Mouse (Mus musculus) heart, embryonic 11.5 days (tissue): ENCODE data around the gene Tcte1. TPM values are rescaled to one million over a fixed set of nuclear protein-coding genes. Genes with fewer than 3 reads are reported as not detected.

Experiments
- ATAC-seq: fragments of 200-750 bp; cut with Nextera tagmentation; replicated peaks from 2 replicates; pipeline ENCODE4 v1.8.0; 2017; ENCODE audit warnings: moderate library complexity; ENCODE audit not compliant: insufficient number of reproducible peaks, low FRiP score, low TSS enrichment
- H3K27ac ChIP-seq: fragments of 300-500 bp; sonication (generic); 2 replicates; pipeline ENCODE4 v1.5.1; 2014; ENCODE audit warnings: mild to moderate bottlenecking, low read depth, low read length
- H3K27me3 ChIP-seq: fragments of 300-500 bp; sonication (generic); 2 replicates; pipeline ENCODE4 v1.6.1; 2014; ENCODE audit warnings: mild to moderate bottlenecking, low read length, mixed read lengths; ENCODE audit not compliant: control insufficient read depth, insufficient read depth
- H3K36me3 ChIP-seq: fragments of 300-500 bp; sonication (generic); 2 replicates; pipeline ENCODE4 v1.6.1; 2014; ENCODE audit warnings: mild to moderate bottlenecking, low read length, moderate library complexity, mixed read lengths; ENCODE audit not compliant: control insufficient read depth, insufficient read depth
- H3K4me1 ChIP-seq: fragments of 300-500 bp; sonication (generic); 2 replicates; pipeline ENCODE4 v1.6.1; 2014; ENCODE audit warnings: low read length; ENCODE audit not compliant: control insufficient read depth, insufficient read depth
- H3K4me2 ChIP-seq: fragments of 300-500 bp; sonication (generic); 2 replicates; pipeline ENCODE4 v1.6.1; 2014; ENCODE audit warnings: mild to moderate bottlenecking, moderate library complexity
- H3K4me3 ChIP-seq: fragments of 300-500 bp; sonication (generic); 2 replicates; pipeline ENCODE4 v1.5.1; 2014; ENCODE audit warnings: low read depth, low read length
- H3K9ac ChIP-seq: fragments of 300-500 bp; sonication (generic); 2 replicates; pipeline ENCODE4 v1.6.1; 2014; ENCODE audit warnings: mild to moderate bottlenecking, low read depth, low read length, moderate library complexity
- H3K9me3 ChIP-seq: fragments of 300-500 bp; sonication (generic); replicated peaks from 2 replicates; pipeline ENCODE4 v1.6.1; 2016; ENCODE audit warnings: low read length; ENCODE audit not compliant: control insufficient read depth
- WGBS: fragments of 180-500 bp; shearing (Covaris S2); extraction: QIAGEN DNeasy Blood & Tissue Kit; methylation state at CpG from one replicate; pipeline ENCODE4 v1.1.7; 2014; ENCODE audit not compliant: insufficient replicate concordance; 5-methylcytosine and 5-hydroxymethylcytosine counted together
- polyA plus RNA-seq: library from polyadenylated mRNA; unstranded; fragments of >200 nt; fragmentation: Nextera tagmentation; extraction: Ambion mirVana; gene quantifications from 2 replicates; pipeline ENCODE4 v1.2.1, GENCODE M21; 2014

The Tcte1 gene
- polyA plus RNA-seq, 1 experiment from 2014 or later = 0.13 TPM

DNA sequence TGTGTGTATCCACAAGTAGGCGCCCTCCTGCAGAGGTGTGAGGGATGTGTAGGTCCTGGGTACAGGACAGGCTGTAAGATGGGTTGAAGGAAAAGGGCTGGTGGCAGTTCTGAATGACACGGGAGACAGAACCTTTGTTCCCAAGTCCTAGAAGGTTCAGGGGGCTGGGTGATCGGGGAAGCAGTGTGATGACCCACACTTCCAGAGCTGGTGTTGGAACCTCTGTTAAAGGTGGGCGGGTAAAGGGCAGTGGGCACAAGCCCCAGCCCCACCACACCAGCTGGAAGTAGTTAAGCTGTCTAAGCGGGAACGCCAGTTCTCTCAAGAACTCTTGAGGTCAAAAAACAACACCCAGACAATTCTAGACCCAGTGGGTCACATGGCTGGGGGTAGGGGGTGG is 67.2 kb downstream of the Tcte1 start:
- H3K9ac ChIP-seq = no peak overlapping the region
- 69% methylated on average over 6 of the region's 6 CpGs for WGBS
- no peak overlapping the region for H3K27ac ChIP-seq
- peaks cover 49% of the 10 kb centered on the region for H3K4me1 ChIP-seq
- H3K27me3 ChIP-seq = peaks cover 6% of the 10 kb centered on the region
- no peak overlapping the region for H3K4me3 ChIP-seq
- H3K4me2 ChIP-seq = no peak overlapping the region
- 0 out of 2 replicates have a peak, but pooled peaks cover 5% of the 10 kb centered on the region for H3K36me3 ChIP-seq
- no peaks in the 10 kb centered on the region for H3K9me3 ChIP-seq
- ATAC-seq = no peak

DNA sequence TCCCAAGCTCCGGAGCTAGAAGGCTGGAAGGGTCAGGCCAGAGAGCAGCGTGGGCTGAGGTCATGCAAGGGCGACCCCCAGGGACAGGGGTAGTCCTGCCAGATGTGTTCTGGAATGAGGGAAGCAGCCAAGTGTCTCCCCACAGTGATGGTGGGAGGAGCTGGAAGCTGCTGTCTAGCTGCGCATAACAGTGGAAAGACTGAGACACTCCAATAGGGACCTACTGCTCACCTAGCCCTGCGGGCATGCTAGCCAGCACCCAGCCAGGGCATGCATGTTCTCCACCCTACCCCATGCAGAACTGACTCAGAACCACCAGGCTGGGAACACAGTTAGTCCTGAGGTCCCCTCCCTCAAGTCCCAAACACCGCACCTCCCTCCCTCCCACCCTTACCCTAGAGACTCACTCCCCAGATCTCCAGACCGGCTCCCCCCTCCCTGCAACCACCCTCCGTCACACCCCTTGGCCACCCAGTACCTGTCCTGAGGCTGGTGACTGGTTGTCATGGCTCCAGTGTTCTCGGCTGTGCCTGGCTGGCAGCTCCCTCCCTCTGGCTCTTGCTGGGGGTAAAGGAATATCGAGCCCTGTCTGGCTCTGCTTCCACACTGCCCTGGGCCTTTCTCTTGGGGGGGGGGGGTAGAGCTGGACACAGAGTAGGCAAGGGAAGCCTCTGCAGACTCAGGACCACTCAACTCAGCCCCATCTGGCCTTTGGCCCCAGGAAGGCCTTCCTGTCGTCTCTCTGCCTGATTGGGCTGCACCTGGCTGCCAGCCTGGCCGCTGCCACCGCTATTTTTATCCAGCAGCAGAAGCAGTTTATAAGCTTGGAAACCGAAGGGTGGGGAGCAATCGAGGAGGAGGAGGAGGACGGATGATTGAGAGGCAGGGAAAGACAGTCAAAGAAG is 68.7 kb downstream of the Tcte1 start:
- no peaks in the 10 kb centered on the region for H3K9me3 ChIP-seq
- peak overlapping the region; percentile 66 for H3K4me3 ChIP-seq
- peaks cover 6% of the 10 kb centered on the region for H3K27me3 ChIP-seq
- H3K27ac ChIP-seq = 0 out of 2 replicates have a peak overlapping the region, but pooled peaks have one; percentile 38
- H3K4me2 ChIP-seq = peak overlapping the region; percentile 99
- no peak for ATAC-seq
- 39% methylated on average over 16 of the region's 16 CpGs for WGBS
- 0 out of 2 replicates have a peak, but pooled peaks cover 4% of the 10 kb centered on the region for H3K36me3 ChIP-seq
- peak overlapping the region; percentile 61 for H3K9ac ChIP-seq
- H3K4me1 ChIP-seq = peaks cover 52% of the 10 kb centered on the region

Other genes with a start within 250 kb of the Tcte1 start
- gene Cdc5l, start 89.7 kb upstream of the Tcte1 start, polyA plus RNA-seq = 57.5 and 59.4 TPM in 2 replicates
- gene Spats1, start 48.0 kb upstream of the Tcte1 start, polyA plus RNA-seq = 0.86 and 1.2 TPM in 2 replicates
- gene Aars2, start 16.6 kb upstream of the Tcte1 start, polyA plus RNA-seq = 12.1 and 18.5 TPM in 2 replicates
- 1.00 and 1.0 TPM in 2 replicates for gene Tmem151b, start 26.2 kb downstream of the Tcte1 start, polyA plus RNA-seq
- 2.4 TPM in 2 replicates for gene Nfkbie, start 32.3 kb downstream of the Tcte1 start, polyA plus RNA-seq
- gene Slc35b2, start 40.4 kb downstream of the Tcte1 start, polyA plus RNA-seq = 87.2 and 91.0 TPM in 2 replicates
- gene Hsp90ab1, start 49.8 kb downstream of the Tcte1 start, polyA plus RNA-seq = 1,458 and 1,495 TPM in 2 replicates
- gene Slc29a1, start 76.2 kb downstream of the Tcte1 start, polyA plus RNA-seq = 52.7 and 61.2 TPM in 2 replicates
- gene Mymx, start 78.7 kb downstream of the Tcte1 start, polyA plus RNA-seq = 1.4 TPM in 1 of 2 replicates, not detected in the other
- gene Capn11, start 135.9 kb downstream of the Tcte1 start, polyA plus RNA-seq = 0.32 and 0.52 TPM in 2 replicates
- gene Mrpl14, start 162.9 kb downstream of the Tcte1 start, polyA plus RNA-seq = 131 and 135 TPM in 2 replicates
- gene Tmem63b, start 163.5 kb downstream of the Tcte1 start, polyA plus RNA-seq = 27.6 and 29.8 TPM in 2 replicates
- 0.48 and 0.80 TPM in 2 replicates for gene 1600014C23Rik, start 210.4 kb downstream of the Tcte1 start, polyA plus RNA-seq